ENCODE assay signal across 22 mouse cellular contexts in the genomic region with DNA sequence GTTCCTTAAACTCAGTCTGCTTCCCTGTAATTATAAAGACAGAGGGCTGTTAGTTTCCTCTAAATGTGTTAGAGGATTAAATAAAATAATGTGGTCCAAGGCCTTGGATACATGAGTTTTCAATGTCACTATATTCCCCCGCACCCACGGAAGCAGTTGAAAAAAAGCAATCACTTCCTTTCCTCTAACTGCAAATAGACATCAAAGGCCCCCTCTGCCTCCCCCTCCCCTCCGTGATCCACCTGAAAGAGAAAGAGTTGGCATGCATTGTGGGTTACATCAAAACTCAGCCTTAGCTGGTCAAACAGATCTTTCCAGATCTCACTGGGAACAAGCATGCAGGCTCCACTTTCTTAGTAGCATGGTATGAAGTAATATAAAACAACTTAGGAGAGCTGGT.
DNase-seq lines count a peak whose midpoint lies in the region; ATAC-seq and TF ChIP-seq lines count a peak whose summit lies in the region.
"Had no signal": no experiment of that assay in that cellular context is flagged by ENCODE, and none has a peak within 500 bp of the region (broad histone marks: within the 10 kb centered on the region; RNA-seq: fewer than 3 reads in every experiment).

No protein-coding gene starts in this region.

- H3K9me3 ChIP-seq in kidney, embryonic 15.5 days (replicated peaks): no peaks in the 10 kb centered on the region
- H3K9me3 ChIP-seq in heart, postnatal 0 days (replicated peaks; ENCODE audit: control insufficient read depth, low read length): no peaks in the 10 kb centered on the region
- H3K9me3 ChIP-seq: hindbrain, embryonic 15.5 days; neural tube, embryonic 13.5 days had no signal

- peaks cover 26% of the 10 kb centered on the region for H3K4me1 ChIP-seq in kidney, embryonic 15.5 days
- peaks cover 7% of the 10 kb centered on the region; the same call in 1 of the 2 replicates for H3K4me1 ChIP-seq in heart, postnatal 0 days (ENCODE audit: control insufficient read depth, insufficient read depth)
- H3K4me1 ChIP-seq: megakaryocyte, embryonic 14.5 days had no signal

- H3K27me3 ChIP-seq in kidney, embryonic 15.5 days: no peaks in the 10 kb centered on the region
- no peaks in the 10 kb centered on the region for H3K27me3 ChIP-seq in heart, postnatal 0 days (ENCODE audit: control insufficient read depth, insufficient read depth, low read length)
- H3K27me3 ChIP-seq: hindbrain, embryonic 15.5 days; megakaryocyte, embryonic 14.5 days; neural tube, embryonic 13.5 days had no signal

- peak overlapping the region; percentile 70; the same call in 1 of the 2 replicates for H3K27ac ChIP-seq in kidney, embryonic 15.5 days
- H3K27ac ChIP-seq in heart, postnatal 0 days (ENCODE audit: low read depth): peak overlapping the region; percentile 33
- H3K27ac ChIP-seq: hindbrain, embryonic 15.5 days; left cerebral cortex, adult 2 months; neural tube, embryonic 13.5 days had no signal

- intact Hi-C loops in heart, postnatal 25 days (cut with DNase I): no loop called here

- H3K9ac ChIP-seq in kidney, embryonic 15.5 days: no peak overlapping the region
- no peak overlapping the region for H3K9ac ChIP-seq in heart, postnatal 0 days (replicated peaks; ENCODE audit: low read depth, low read length)
- H3K9ac ChIP-seq: hindbrain, embryonic 15.5 days; liver, postnatal 0 days; neural tube, embryonic 13.5 days had no signal

- no peaks in the 10 kb centered on the region for H3K36me3 ChIP-seq in kidney, embryonic 15.5 days
- H3K36me3 ChIP-seq in heart, postnatal 0 days (replicated peaks; ENCODE audit: control insufficient read depth, insufficient read depth, low read length): no peaks in the 10 kb centered on the region
- H3K36me3 ChIP-seq: hindbrain, embryonic 15.5 days; neural tube, embryonic 13.5 days had no signal

- no peak for TF ChIP-seq EP300 in heart, postnatal 0 days (IDR thresholded peaks at IDR 0.05; ENCODE audit: low read depth)

- H3K4me2 ChIP-seq in kidney, embryonic 15.5 days: no peak overlapping the region
- H3K4me2 ChIP-seq in heart, postnatal 0 days (ENCODE audit: low read depth, low read length): no peak overlapping the region
- H3K4me2 ChIP-seq: hindbrain, embryonic 15.5 days; neural tube, embryonic 13.5 days had no signal

- no peak overlapping the region for H3K4me3 ChIP-seq in kidney, embryonic 15.5 days (replicated peaks)
- H3K4me3 ChIP-seq in heart, postnatal 0 days (ENCODE audit: low read depth, low read length): no peak overlapping the region
- H3K4me3 ChIP-seq: hindbrain, embryonic 15.5 days; left cerebral cortex, adult 2 months; megakaryocyte, embryonic 14.5 days; neural tube, embryonic 13.5 days had no signal

- 68% methylated on average over 3 of the region's 3 CpGs for WGBS in kidney, embryonic 15.5 days
- WGBS in heart, postnatal 0 days: 74% methylated on average over 3 of the region's 3 CpGs

- ATAC-seq in kidney, embryonic 15.5 days (replicated peaks; ENCODE audit: low FRiP score): no peak
- no peak for ATAC-seq in heart, postnatal 0 days (ENCODE audit: insufficient read depth, low read depth)
- ATAC-seq: forebrain, embryonic 14.5 days; intestine, postnatal 0 days; liver, postnatal 0 days had no signal

- DNase-seq in heart, adult 11 months: peak; percentile 91
- DNase-seq in heart, postnatal 25 days (ENCODE audit: low spot score): no peak
- no peak for DNase-seq in kidney, adult 18-20 months
- DNase-seq in heart, postnatal 0 days (ENCODE audit: low spot score): no peak
- peak; percentile 13 to 41 for DNase-seq in kidney, postnatal 4 days
- DNase-seq in frontal cortex, postnatal 14 days (ENCODE audit: low spot score in 2 of 2): no peak
- no peak for DNase-seq in retina, embryonic 14.5 days (ENCODE audit: low spot score)
- DNase-seq: cerebellum, adult 2 months; cerebellum, postnatal 36 days; gastrocnemius, postnatal 25 days; layer of hippocampus, adult 9-11 months; left cerebral cortex, postnatal 4 days; liver, postnatal 0 days; midbrain, embryonic 14.5 days; thymus, adult 2 months had no signal

- no peak for TF ChIP-seq CTCF in heart, postnatal 0 days (IDR thresholded peaks at IDR 0.05; ENCODE audit: low read depth)

Comparison
In these comparisons a context has a peak if more than half of its experiments do, and no peak if none do; other contexts are left out.
1. DNase-seq: peak in heart, adult 11 months (single experiment) and kidney, postnatal 4 days (2 of 2); none in heart, postnatal 25 days (single experiment), kidney, adult 18-20 months (single experiment), heart, postnatal 0 days (single experiment), frontal cortex, postnatal 14 days (0 of 2) and retina, embryonic 14.5 days (single experiment).